Mouse (Mus musculus) liver, adult 2 months (tissue): Measurements from ENCODE around the gene Nfkb1.

Source experiments
- CTCF ChIP-seq: fragments of 200-500 bp; IDR thresholded peaks from 2 replicates; pipeline ENCODE4 v1.5.1; 2011; ENCODE audit warnings: low read depth, low read length, control low read depth
- POLR2A ChIP-seq: fragments of 200-500 bp; IDR thresholded peaks from 2 replicates; pipeline ENCODE4 v1.6.1; 2011; ENCODE audit warnings: low read length, control low read depth; ENCODE audit not compliant: insufficient read depth; ENCODE audit errors: extremely low read depth

GRCm38 (mm10) chr3:135602731-135603130 lies 88.6 kb downstream of the Nfkb1 start:
- no peak for TF ChIP-seq POLR2A
- no peak for TF ChIP-seq CTCF
